Mouse (Mus musculus) heart, embryonic 15.5 days (tissue): Measurements from ENCODE around the gene Erlin1. TPM values are rescaled to one million over a fixed set of nuclear protein-coding genes. Genes with fewer than 3 reads are reported as not detected.

Experiments used
- ATAC-seq: fragments of 200-750 bp; cut with Nextera tagmentation; replicated peaks from 2 replicates; pipeline ENCODE4 v1.8.0; 2017; ENCODE audit warnings: low read depth, moderate TSS enrichment; ENCODE audit not compliant: insufficient number of reproducible peaks, insufficient read depth, low FRiP score
- H3K27ac ChIP-seq: fragments of 300-500 bp; sonication (generic); 2 replicates; pipeline ENCODE4 v1.5.1; 2015; ENCODE audit warnings: mild to moderate bottlenecking, inconsistent platforms
- H3K27me3 ChIP-seq: fragments of 300-500 bp; sonication (generic); 2 replicates; pipeline ENCODE4 v1.6.1; 2015; ENCODE audit warnings: inconsistent platforms
- H3K36me3 ChIP-seq: fragments of 300-500 bp; sonication (generic); 2 replicates; pipeline ENCODE4 v1.6.1; 2015; ENCODE audit warnings: mild to moderate bottlenecking, inconsistent platforms
- H3K4me1 ChIP-seq: fragments of 300-500 bp; sonication (generic); replicated peaks from 2 replicates; pipeline ENCODE4 v1.6.1; 2015; ENCODE audit warnings: inconsistent platforms
- H3K4me2 ChIP-seq: fragments of 300-500 bp; sonication (generic); 2 replicates; pipeline ENCODE4 v1.6.1; 2015; ENCODE audit warnings: inconsistent platforms, mild to moderate bottlenecking, moderate library complexity
- H3K4me3 ChIP-seq: fragments of 300-500 bp; sonication (generic); 2 replicates; pipeline ENCODE4 v1.5.1; 2015; ENCODE audit warnings: mild to moderate bottlenecking, inconsistent platforms
- H3K9ac ChIP-seq: fragments of 300-500 bp; sonication (generic); 2 replicates; pipeline ENCODE4 v1.6.1; 2015; ENCODE audit warnings: mild to moderate bottlenecking, inconsistent platforms
- H3K9me3 ChIP-seq: fragments of 300-500 bp; sonication (generic); replicated peaks from 2 replicates; pipeline ENCODE4 v1.6.1; 2016; ENCODE audit warnings: inconsistent platforms
- WGBS: fragments of 180-500 bp; shearing (Covaris S2); methylation state at CpG from one replicate; pipeline ENCODE4 v1.1.7; 2015; ENCODE audit warnings: mixed read lengths; 5-methylcytosine and 5-hydroxymethylcytosine counted together
- polyA plus RNA-seq: library from polyadenylated mRNA; unstranded; fragments of >200 nt; fragmentation: Nextera tagmentation; extraction: Ambion mirVana; gene quantifications from 2 replicates; pipeline ENCODE4 v1.2.1, GENCODE M21; 2015

Erlin1 gene
- polyA plus RNA-seq: 14.0 and 16.9 TPM in 2 replicates

DNA sequence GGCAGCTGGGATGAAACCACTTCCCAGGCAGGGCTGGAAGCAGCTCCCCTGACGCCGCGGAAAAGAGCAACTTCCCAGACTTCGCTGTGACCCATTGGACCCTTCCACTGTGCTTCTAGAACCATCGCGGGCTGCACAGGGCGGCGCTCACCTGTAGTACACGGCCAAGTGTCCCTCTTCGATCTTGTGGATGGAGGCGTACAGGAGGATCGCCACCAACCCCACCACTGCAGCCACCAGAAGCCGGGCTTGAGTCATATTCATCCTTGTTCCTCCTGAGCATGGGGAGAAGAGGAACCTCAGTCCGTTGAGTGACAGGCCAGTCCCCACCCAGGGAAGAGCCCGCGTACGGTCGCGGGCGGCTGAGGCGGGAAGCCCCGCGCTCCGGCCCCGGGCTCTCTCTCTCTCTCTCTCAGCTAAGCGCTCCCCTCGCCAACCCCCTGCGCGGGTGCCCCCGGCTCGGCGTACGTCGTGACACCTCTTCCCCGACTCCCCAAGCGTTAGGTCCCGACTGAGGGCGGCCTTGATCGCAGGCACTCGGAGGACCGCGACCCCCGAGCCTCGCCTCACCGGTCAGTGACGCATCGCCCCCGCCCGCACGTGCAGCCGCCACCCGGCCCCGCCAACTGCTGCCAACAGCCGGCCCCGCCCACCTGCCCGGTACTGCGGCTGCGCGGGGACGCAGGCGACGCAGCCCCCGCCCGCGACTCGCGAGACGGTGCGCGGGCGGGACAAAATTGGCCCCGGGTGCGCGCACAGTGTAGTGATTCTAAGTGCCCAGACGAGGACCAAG, at the start of gene Erlin1:
Gene Erlin1 (minus strand): TSS at position 665 of the 793 bp plus-strand sequence.
- Histone ChIP-seq H3K9me3 (no peaks in the 10 kb centered on the region), H3K4me2 (peak within 1 kb of the TSS; percentile 80), H3K4me3 (peak within 1 kb of the TSS; percentile 91), H3K36me3 (no peaks in the 10 kb centered on the region), H3K27ac (peak within 1 kb of the TSS; percentile 71), H3K27me3 (no peaks in the 10 kb centered on the region), H3K4me1 (peaks cover 6% of the 10 kb centered on the region; the same call in 1 of the 2 replicates), H3K9ac (peak within 1 kb of the TSS; percentile 81)
- under 1% methylated on average over 64 of the region's 75 CpGs for WGBS
- peak; percentile 87 for ATAC-seq

DNA sequence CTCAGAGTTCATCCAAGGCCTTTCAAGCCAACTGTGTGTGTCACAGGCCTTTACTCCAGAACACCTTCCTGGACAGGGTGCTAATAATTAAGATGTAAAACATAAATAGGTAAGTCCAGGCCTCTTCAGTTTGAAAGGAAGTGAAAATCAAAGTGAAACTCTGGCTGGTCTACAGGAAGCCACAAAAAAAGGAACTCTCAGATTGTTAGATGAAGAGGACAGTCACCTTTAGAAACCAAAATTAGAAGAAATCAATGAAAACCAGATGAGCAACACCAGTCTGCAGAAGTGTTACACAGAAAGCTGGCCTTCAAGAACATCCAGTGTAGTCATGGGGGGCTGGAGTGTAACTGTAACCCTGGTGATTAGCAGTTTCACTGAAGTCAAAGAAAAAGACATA, 48.2 kb upstream of the Erlin1 start:
- H3K36me3 ChIP-seq: peaks cover 69% of the 10 kb centered on the region
- H3K27ac ChIP-seq: no peak overlapping the region
- no peak overlapping the region for H3K4me3 ChIP-seq
- no peaks in the 10 kb centered on the region for H3K27me3 ChIP-seq
- H3K9ac ChIP-seq: no peak overlapping the region
- H3K4me1 ChIP-seq: no peaks in the 10 kb centered on the region
- no peak overlapping the region for H3K4me2 ChIP-seq
- no peak for ATAC-seq
- H3K9me3 ChIP-seq: no peaks in the 10 kb centered on the region

DNA sequence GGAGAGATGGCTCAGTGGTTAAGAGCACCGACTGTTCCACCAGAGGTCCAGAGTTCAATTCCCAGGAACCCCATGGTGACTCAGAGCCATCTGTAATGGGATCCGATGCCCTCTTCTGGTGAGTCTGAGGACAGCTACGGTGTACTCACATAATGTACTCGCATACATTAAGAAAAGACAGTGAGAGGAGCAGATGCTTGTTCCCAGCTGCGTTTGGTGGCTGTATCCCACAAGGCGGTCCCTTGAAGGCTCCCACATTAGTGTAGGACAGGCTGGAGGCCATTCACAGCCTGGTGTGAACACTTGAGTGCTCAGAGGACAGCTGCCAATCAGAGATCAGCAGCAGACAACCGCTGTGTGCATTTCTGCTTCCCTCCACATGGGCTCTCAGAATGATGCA, 42.1 kb upstream of the Erlin1 start:
- WGBS: 65% methylated on average over 7 of the region's 7 CpGs
- H3K9me3 ChIP-seq: no peaks in the 10 kb centered on the region
- no peak overlapping the region for H3K4me3 ChIP-seq
- no peak overlapping the region for H3K27ac ChIP-seq
- H3K27me3 ChIP-seq: no peaks in the 10 kb centered on the region
- H3K4me2 ChIP-seq: no peak overlapping the region
- H3K36me3 ChIP-seq: peaks cover 51% of the 10 kb centered on the region
- H3K9ac ChIP-seq: no peak overlapping the region
- peaks cover 8% of the 10 kb centered on the region for H3K4me1 ChIP-seq
- no peak for ATAC-seq

DNA sequence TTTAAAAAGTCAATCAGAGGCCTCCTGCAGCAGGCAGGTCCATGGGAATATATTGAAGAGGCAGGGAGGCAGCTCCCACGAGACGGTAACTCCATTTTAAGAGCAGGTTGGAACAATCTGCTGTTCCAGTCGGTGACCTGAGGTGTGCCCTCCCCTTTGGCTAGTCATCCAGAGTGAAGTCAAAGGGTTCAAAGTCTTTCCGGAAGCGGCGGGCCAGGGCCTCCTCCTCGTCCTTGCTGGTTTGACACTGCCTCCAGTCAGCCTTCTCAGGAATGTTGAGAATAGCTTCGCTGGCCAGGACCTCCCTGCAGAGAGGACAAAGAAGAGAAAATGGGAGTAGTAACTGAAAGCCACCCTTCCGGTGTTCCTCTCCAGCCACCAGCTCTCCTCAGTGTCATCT, 40.8 kb upstream of the Erlin1 start:
- Histone ChIP-seq H3K4me2 (no peak overlapping the region), H3K4me3 (no peak overlapping the region), H3K27me3 (no peaks in the 10 kb centered on the region), H3K36me3 (peaks cover 39% of the 10 kb centered on the region), H3K27ac (no peak overlapping the region), H3K4me1 (peaks cover 15% of the 10 kb centered on the region), H3K9me3 (no peaks in the 10 kb centered on the region), H3K9ac (no peak overlapping the region)
- 88% methylated on average over 9 of the region's 9 CpGs for WGBS
- no peak for ATAC-seq

DNA sequence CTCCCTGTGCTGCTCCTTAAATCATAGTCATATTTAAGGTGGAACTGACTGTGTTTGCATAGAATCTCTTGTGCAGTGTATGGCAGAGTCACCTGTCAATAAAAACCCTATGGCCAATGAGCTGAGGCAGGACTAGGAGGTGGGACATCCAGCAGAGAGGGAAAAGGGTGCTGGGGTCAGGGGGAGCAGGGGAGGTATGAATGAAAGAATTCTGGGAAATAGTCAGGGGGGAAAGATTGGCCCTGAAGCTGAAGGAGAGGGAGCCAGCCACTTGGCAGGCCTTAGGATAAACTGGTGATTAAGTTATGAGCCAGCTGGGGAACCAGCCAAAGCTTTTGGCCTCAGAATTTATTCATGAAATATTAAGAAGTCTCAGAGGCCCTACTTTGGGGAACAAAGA, 39.4 kb upstream of the Erlin1 start:
- no peak overlapping the region for H3K4me3 ChIP-seq
- H3K9me3 ChIP-seq: no peaks in the 10 kb centered on the region

DNA sequence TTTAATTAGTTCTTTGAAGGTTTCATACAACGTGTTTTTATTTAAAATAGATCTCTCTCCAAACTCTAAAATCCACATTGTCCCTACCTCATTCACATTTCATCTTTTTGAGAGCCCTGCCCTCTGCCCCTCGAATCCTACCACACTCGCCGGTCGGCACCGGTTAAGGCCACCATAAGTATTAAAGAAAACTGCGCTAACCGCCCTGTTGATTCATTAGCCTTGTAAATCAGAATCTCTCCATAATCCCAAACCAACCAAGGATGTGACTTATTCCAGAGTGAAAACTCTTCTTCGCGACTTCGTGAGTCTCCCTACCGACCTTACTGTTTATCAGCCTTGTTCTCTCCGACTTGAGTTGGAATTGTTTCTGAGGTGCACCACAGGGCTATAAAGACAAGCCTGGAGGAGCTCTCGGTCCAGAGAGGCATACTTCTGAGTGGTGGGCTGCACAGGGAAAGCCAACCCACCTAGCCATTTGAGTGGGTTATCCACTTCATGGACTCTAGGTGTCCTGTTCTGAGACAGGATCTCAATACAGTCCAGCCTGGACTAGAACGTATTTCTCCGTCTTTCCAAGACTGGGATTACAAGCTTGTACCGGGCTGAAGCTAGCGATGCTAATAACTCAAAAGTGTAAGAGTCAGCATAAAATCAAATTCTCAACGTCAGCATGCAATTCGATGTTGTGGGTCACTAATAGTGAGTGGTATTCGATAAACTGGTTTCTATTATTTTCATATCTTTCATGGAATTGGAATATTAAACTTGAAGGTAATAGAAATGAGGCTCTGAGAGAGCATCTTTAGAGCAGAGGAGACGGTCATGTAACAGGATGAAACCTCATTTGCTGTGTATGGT, 38.3 kb upstream of the Erlin1 start:
- Histone ChIP-seq H3K4me2 (peak overlapping the region; percentile 88), H3K27me3 (no peaks in the 10 kb centered on the region), H3K4me1 (peaks cover 15% of the 10 kb centered on the region), H3K27ac (peak overlapping the region; percentile 51), H3K4me3 (peak overlapping the region; percentile 98), H3K36me3 (peaks cover 24% of the 10 kb centered on the region), H3K9me3 (no peaks in the 10 kb centered on the region), H3K9ac (peak overlapping the region; percentile 99)
- 0 out of 2 replicates have a peak, but pooled peaks have one; percentile 15 for ATAC-seq
- 31% methylated on average over 22 of the region's 22 CpGs for whole genome bisulfite sequencing

More for the DNA sequence above, 39.4 kb upstream of the Erlin1 start:
- H3K27ac ChIP-seq: no peak overlapping the region
- H3K9ac ChIP-seq: no peak overlapping the region
- peaks cover 34% of the 10 kb centered on the region for H3K36me3 ChIP-seq
- peaks cover 15% of the 10 kb centered on the region for H3K4me1 ChIP-seq
- no peak overlapping the region for H3K4me2 ChIP-seq
- H3K27me3 ChIP-seq: no peaks in the 10 kb centered on the region
- no peak for ATAC-seq

DNA sequence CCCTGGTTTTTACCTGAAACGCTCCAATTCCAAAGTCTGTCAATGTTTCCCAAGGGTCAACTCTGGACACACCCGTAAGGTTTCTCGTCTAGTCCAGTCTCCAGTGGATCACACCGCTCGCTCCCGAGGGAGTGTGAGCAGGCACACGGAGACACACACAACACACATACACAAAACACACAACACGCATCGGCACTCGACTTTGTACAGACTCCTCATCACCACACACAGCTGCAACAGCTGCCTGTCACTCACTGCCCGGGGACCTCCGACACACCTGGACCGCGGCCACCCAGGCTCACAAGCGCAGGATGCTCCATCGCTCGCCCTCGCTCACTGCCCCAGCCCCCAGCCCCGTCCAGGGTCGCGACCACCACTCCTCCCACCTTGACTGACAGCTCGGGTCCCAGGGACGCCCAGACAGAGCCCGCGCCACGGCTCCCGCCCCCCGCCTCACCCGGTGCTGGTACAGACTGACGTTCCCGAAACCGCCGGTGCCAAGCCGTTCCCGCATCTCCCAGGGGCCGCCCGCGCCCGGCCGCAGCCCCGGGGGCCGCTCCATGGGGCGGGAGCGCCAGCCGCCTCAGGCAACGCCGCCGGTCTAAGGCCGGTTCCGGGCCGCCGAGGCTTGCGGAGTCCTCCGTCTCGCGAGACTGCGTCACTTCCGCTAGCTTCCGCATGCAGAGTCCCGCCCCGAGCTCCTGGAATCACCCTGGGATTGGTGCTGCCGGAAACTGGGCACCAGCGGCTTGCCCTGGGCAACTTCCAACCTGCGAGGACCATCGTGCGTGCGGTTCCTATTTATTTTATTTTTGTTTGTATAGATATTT, 37.5 kb upstream of the Erlin1 start, which contains the start of gene Chuk:
Gene Chuk (minus strand): TSS at position 650 of the 830 bp plus-strand sequence.
- Histone ChIP-seq H3K4me1 (peaks cover 15% of the 10 kb centered on the region), H3K27me3 (no peaks in the 10 kb centered on the region), H3K4me3 (peak within 1 kb of the TSS; percentile 98), H3K4me2 (peak within 1 kb of the TSS; percentile 88), H3K9me3 (no peaks in the 10 kb centered on the region), H3K36me3 (peaks cover 15% of the 10 kb centered on the region), H3K9ac (peak within 1 kb of the TSS; percentile 99), H3K27ac (peak within 1 kb of the TSS; percentile 53)
- WGBS: under 1% methylated on average over 67 of the region's 67 CpGs
- peak; percentile 96 for ATAC-seq

DNA sequence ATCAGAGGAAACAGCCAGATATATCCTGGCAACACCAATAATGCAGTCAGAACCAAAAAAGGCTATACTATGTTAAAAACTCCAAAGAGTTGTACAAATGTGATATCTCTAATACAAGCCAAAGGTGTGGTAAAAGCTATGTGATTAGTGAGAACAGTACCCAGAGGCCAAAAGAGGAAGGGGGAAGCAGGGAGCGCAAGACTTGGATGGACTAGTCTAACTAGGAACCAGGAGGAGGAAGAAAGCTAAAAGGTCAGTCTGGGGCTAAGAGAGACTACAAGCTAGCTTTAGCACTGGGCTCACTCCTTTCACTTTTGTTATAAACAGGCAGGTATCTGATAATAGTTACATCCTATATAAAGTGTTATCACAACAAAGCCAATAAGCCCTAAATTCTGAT, 34.8 kb upstream of the Erlin1 start:
- Histone ChIP-seq H3K27me3 (no peaks in the 10 kb centered on the region), H3K36me3 (peaks cover 5% of the 10 kb centered on the region; the same call in 1 of the 2 replicates), H3K4me2 (no peak overlapping the region), H3K9me3 (no peaks in the 10 kb centered on the region), H3K4me3 (no peak overlapping the region), H3K4me1 (peaks cover 15% of the 10 kb centered on the region), H3K9ac (no peak overlapping the region), H3K27ac (no peak overlapping the region)
- 84% methylated on average over 1 of the region's 1 CpGs for WGBS
- no peak for ATAC-seq

DNA sequence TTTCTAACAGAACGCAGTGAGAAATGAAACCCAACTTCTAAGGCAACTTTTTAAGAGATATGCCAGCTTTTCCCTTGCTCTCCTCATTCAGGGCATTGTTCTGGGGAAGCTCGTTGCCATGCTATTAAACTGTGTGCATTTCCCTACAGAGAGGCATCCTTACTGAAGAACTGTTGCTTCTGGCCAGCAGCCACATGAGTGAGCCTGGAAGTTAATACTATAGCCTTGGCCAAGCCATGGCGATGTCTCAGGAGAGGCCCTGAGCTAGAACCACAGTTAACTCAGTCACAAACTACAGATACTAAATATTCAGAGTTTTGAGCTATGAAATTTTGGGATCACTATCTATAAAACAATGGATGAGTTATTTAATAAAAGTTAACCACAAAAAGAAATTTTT, 33.4 kb upstream of the Erlin1 start:
- Histone ChIP-seq H3K4me3 (no peak overlapping the region), H3K9ac (no peak overlapping the region), H3K27me3 (no peaks in the 10 kb centered on the region), H3K9me3 (no peaks in the 10 kb centered on the region), H3K4me2 (no peak overlapping the region), H3K36me3 (peaks cover 7% of the 10 kb centered on the region; the same call in 1 of the 2 replicates), H3K4me1 (peaks cover 12% of the 10 kb centered on the region), H3K27ac (no peak overlapping the region)
- whole genome bisulfite sequencing: 81% methylated on average over 3 of the region's 3 CpGs
- ATAC-seq: no peak

DNA sequence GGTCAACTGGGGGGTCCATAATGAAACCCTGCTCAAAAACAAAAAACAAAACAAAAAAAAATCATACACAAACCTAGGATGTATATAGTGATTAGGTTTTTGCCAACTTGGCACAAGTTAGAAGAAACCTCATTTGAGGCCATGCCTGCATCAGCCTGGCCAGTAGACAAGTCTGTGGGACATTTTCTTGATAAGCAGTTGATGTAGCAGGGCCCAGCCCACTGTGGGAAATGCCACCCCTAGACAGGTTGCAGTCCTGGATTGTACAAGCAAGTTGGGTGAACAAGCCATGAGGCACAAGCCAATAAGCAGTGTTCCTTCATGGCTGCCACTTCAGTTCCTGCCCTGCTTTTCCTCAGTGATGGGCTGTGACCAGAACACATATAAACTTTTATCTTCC, 31.3 kb upstream of the Erlin1 start:
- H3K36me3 ChIP-seq: peaks cover 23% of the 10 kb centered on the region
- no peak overlapping the region for H3K27ac ChIP-seq
- no peaks in the 10 kb centered on the region for H3K9me3 ChIP-seq
- no peak overlapping the region for H3K4me2 ChIP-seq
- H3K9ac ChIP-seq: no peak overlapping the region
- no peak for ATAC-seq
- no peak overlapping the region for H3K4me3 ChIP-seq
- no peaks in the 10 kb centered on the region for H3K27me3 ChIP-seq
- no peaks in the 10 kb centered on the region for H3K4me1 ChIP-seq

DNA sequence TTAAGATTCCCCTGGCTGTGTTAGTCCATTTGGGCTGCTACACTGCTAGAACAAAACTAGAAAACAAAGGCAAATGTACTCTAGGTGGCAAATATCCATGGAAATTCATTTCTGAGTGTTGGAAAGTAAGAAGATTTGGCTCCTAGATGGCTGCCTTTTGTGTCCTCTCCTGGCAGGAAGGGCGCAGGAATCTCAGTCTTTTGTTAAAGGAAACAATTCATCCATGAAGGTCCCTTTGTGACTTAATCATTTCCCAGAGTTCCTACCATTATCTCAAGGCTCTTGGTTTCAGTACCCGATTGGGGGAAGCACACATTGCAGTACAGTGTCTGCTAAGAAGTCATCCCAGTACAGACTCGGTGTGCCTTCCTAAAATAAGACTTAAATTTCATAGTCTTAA, 16.7 kb upstream of the Erlin1 start:
- Histone ChIP-seq H3K4me1 (no peaks in the 10 kb centered on the region), H3K4me3 (no peak overlapping the region), H3K27me3 (no peaks in the 10 kb centered on the region), H3K9ac (no peak overlapping the region), H3K4me2 (no peak overlapping the region), H3K27ac (no peak overlapping the region), H3K9me3 (no peaks in the 10 kb centered on the region), H3K36me3 (peaks cover 32% of the 10 kb centered on the region)
- no peak for ATAC-seq
- WGBS: 76% methylated on average over 3 of the region's 3 CpGs
